Mouse (Mus musculus): ENCODE data around the gene Lrfn2.

The Lrfn2 gene

GRCm38 (mm10) chr17:49037163-49037950, 105.2 kb downstream of the Lrfn2 start:
- DNase-seq, result no peak

- DNase-seq, result no peak
Observed at GRCm38 (mm10) chr17:49043806-49044640, 111.8 kb downstream of the Lrfn2 start.

- no peak for DNase-seq
Observed at GRCm38 (mm10) chr17:49047921-49048320, 115.7 kb downstream of the Lrfn2 start.

- DNase-seq, result no peak
Observed at GRCm38 (mm10) chr17:49051231-49051630, 119.1 kb downstream of the Lrfn2 start.

GRCm38 (mm10) chr17:49061141-49061540, 129.0 kb downstream of the Lrfn2 start:
- no peak for DNase-seq

GRCm38 (mm10) chr17:49063789-49064188, 131.6 kb downstream of the Lrfn2 start:
- DNase-seq, result no peak

- DNase-seq, result no peak
Observed at GRCm38 (mm10) chr17:49064526-49064925, 132.3 kb downstream of the Lrfn2 start.

GRCm38 (mm10) chr17:49065050-49065449, 132.9 kb downstream of the Lrfn2 start:
- no peak for DNase-seq

GRCm38 (mm10) chr17:49066748-49067147, 134.6 kb downstream of the Lrfn2 start:
- no peak for DNase-seq

GRCm38 (mm10) chr17:49078168-49078567, 146.0 kb downstream of the Lrfn2 start:
- no peak for DNase-seq

- no peak for DNase-seq
Observed at GRCm38 (mm10) chr17:49079647-49080046, 147.5 kb downstream of the Lrfn2 start.

- no peak for DNase-seq
Observed at GRCm38 (mm10) chr17:49083594-49084380, 151.6 kb downstream of the Lrfn2 start.

GRCm38 (mm10) chr17:49085111-49085510, 152.9 kb downstream of the Lrfn2 start:
- no peak for DNase-seq

GRCm38 (mm10) chr17:49096781-49097544, 164.8 kb downstream of the Lrfn2 start:
- DNase-seq, result no peak

- no peak for DNase-seq
Observed at GRCm38 (mm10) chr17:49111399-49111798, 179.2 kb downstream of the Lrfn2 start.

GRCm38 (mm10) chr17:49111911-49112310, 179.7 kb downstream of the Lrfn2 start:
- no peak for DNase-seq

- no peak for DNase-seq
Observed at GRCm38 (mm10) chr17:49113336-49113735, 181.2 kb downstream of the Lrfn2 start.

GRCm38 (mm10) chr17:49124166-49124565, 192.0 kb downstream of the Lrfn2 start:
- no peak for DNase-seq

- no peak for DNase-seq
Observed at GRCm38 (mm10) chr17:49124642-49125041, 192.5 kb downstream of the Lrfn2 start.

Measured in cerebellum, adult 8-10 months (tissue).